Mouse (Mus musculus) embryonic facial prominence, embryonic 14.5 days (tissue): ENCODE data around the gene Eef1akmt3. TPM values are rescaled to one million over a fixed set of nuclear protein-coding genes. Genes with fewer than 3 reads are reported as not detected.

Experiments used
- ATAC-seq: fragments of 200-750 bp; cut with Nextera tagmentation; 2 replicates; pipeline ENCODE4 v1.8.0; 2017; ENCODE audit warnings: low read depth, moderate number of reproducible peaks, moderate TSS enrichment
- DNase-seq: peaks from one replicate; pipeline ENCODE4 v3.0.0-alpha.2; 2015; ENCODE audit warnings: low spot score
- H3K27ac ChIP-seq: fragments of 300-500 bp; sonication (generic); replicated peaks from 2 replicates; pipeline ENCODE4 v1.5.1; 2014; ENCODE audit warnings: low read depth, mild to moderate bottlenecking, low read length, moderate library complexity
- H3K27me3 ChIP-seq: fragments of 300-500 bp; sonication (generic); replicated peaks from 2 replicates; pipeline ENCODE4 v1.6.1; 2014; ENCODE audit warnings: low read length; ENCODE audit not compliant: control insufficient read depth, insufficient read depth
- H3K36me3 ChIP-seq: fragments of 300-500 bp; sonication (generic); 2 replicates; pipeline ENCODE4 v1.6.1; 2014; ENCODE audit warnings: low read length, mixed read lengths; ENCODE audit not compliant: control insufficient read depth, insufficient read depth
- H3K4me1 ChIP-seq: fragments of 300-500 bp; sonication (generic); 2 replicates; pipeline ENCODE4 v1.6.1; 2014; ENCODE audit warnings: antibody characterized with exemption, low read length; ENCODE audit not compliant: control insufficient read depth, insufficient read depth
- H3K4me2 ChIP-seq: fragments of 300-500 bp; sonication (generic); 2 replicates; pipeline ENCODE4 v1.6.1; 2014; ENCODE audit warnings: low read depth, mild to moderate bottlenecking, low read length, moderate library complexity, mixed read lengths
- H3K4me3 ChIP-seq: fragments of 300-500 bp; sonication (generic); 2 replicates; pipeline ENCODE4 v1.5.1; 2014; ENCODE audit warnings: low read depth, mild to moderate bottlenecking, low read length
- H3K9ac ChIP-seq: fragments of 300-500 bp; sonication (generic); 2 replicates; pipeline ENCODE4 v1.6.1; 2014; ENCODE audit warnings: low read depth, mild to moderate bottlenecking, low read length, moderate library complexity, mixed read lengths
- H3K9me3 ChIP-seq: fragments of 300-500 bp; sonication (generic); 2 replicates; pipeline ENCODE4 v1.6.1; 2016; ENCODE audit warnings: low read length; ENCODE audit not compliant: control insufficient read depth
- WGBS: fragments of 180-500 bp; shearing (Covaris S2); extraction: QIAGEN DNeasy Blood & Tissue Kit; methylation state at CpG from one replicate; pipeline ENCODE4 v1.1.7; 2014; 5-methylcytosine and 5-hydroxymethylcytosine counted together
- polyA plus RNA-seq: library from polyadenylated mRNA; unstranded; fragments of >200 nt; fragmentation: Nextera tagmentation; extraction: Ambion mirVana; gene quantifications from 2 replicates; pipeline ENCODE4 v1.2.1, GENCODE M21; 2014

Eef1akmt3 gene
- polyA plus RNA-seq, 1 experiment from 2014 or later: 1.0 TPM

GRCm38 (mm10) chr10:127037641-127038040 is 3.7 kb downstream of the Eef1akmt3 start:
- Histone ChIP-seq H3K4me2 (no peak overlapping the region), H3K4me1 (peaks cover 3% of the 10 kb centered on the region), H3K27ac (no peak overlapping the region), H3K4me3 (no peak overlapping the region), H3K27me3 (no peaks in the 10 kb centered on the region), H3K36me3 (no peaks in the 10 kb centered on the region), H3K9ac (no peak overlapping the region), H3K9me3 (no peaks in the 10 kb centered on the region)
- DNase-seq: no peak
- no peak for ATAC-seq
- WGBS: 74% methylated on average over 12 of the region's 12 CpGs

- H3K27ac ChIP-seq: no peak overlapping the region
- H3K4me1 ChIP-seq: no peaks in the 10 kb centered on the region; the same call in 1 of the 2 replicates
- no peaks in the 10 kb centered on the region for H3K9me3 ChIP-seq
- no peak for ATAC-seq
- H3K9ac ChIP-seq: no peak overlapping the region
- no peaks in the 10 kb centered on the region for H3K27me3 ChIP-seq
- H3K4me2 ChIP-seq: no peak overlapping the region
- H3K4me3 ChIP-seq: no peak overlapping the region
- H3K36me3 ChIP-seq: no peaks in the 10 kb centered on the region
- WGBS: 87% methylated on average over 12 of the region's 12 CpGs
- no peak for DNase-seq
Observed at GRCm38 (mm10) chr10:127036273-127036672, 5.0 kb downstream of the Eef1akmt3 start.

DNA sequence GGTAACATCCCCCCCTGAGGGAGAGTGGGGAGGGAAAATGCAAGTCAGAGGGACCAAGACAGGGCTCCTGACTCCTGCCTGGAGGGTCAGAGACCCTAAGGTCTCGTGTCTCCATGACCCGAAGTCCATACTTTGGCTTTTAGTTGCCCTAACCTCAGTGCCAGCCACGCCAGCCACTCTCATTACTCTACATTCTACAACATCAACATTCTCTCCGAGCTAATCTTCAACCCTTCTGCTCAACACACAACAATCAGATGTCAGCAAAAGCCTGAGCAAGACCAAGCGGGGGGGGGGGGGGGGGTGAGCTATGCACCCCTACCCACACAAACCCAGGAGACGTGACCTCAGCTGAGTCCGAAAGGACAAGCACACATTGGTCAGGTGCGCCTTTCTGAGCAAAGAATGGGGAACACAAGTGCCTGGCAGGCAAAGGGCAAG is 8.0 kb downstream of the Eef1akmt3 start:
- WGBS: 86% methylated on average over 8 of the region's 8 CpGs
- H3K9me3 ChIP-seq: no peaks in the 10 kb centered on the region
- H3K27ac ChIP-seq: no peak overlapping the region
- H3K9ac ChIP-seq: no peak overlapping the region
- no peaks in the 10 kb centered on the region for H3K4me1 ChIP-seq
- no peak overlapping the region for H3K4me2 ChIP-seq
- H3K27me3 ChIP-seq: no peaks in the 10 kb centered on the region
- DNase-seq: no peak
- H3K4me3 ChIP-seq: no peak overlapping the region
- ATAC-seq: no peak
- H3K36me3 ChIP-seq: peaks cover 11% of the 10 kb centered on the region; the same call in 1 of the 2 replicates

DNA sequence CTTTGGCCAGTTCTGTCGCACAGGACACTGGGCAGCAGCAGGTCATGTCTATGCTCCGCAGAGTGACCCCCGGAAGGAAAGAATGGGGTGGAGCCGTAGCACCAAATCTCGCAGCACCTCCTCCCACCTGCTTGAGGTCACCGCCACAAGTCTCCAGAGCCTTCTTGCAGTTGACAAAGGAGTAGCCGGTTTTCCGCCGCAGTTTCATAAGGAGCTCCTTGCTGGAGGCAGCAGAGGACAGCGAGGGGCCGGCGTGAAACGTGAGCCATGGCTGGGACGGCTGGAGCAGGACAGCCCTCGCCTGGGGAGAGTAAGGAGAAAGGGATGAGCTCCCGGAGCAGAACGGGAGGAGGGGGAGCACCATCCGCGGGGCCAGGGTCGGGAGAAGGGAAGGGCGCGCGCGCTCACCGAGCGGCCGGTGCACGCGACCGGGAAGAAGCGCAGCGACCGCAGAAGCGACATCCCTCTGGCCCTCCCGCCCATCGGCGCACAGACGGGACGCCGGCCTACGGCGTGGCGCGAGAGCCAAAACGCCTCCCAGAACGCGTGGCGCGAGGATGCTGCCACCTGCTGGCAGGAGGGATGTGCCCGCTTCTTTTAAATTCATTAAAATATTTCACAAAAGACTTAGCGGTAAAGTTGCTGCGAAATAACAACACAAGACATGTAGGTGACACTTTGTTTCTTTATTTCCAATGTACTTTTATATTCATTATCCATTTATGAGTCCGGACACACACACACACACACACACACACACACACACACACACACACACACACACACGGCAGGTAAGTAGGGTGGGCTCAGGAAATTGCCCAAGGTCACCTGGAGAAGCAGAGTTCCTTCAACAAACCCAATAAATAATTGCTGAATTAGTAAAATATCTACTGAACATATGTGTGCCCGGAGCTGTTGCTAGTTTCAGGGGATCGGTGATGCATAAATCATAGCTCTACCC is 10.7 kb downstream of the Eef1akmt3 start, which contains the start of gene Tsfm:
TSS of gene Tsfm (minus strand) at position 505 of the 961 bp plus-strand sequence.
- H3K4me1 ChIP-seq: no peaks in the 10 kb centered on the region
- H3K4me3 ChIP-seq: peak within 1 kb of the TSS; percentile 70
- H3K9ac ChIP-seq: peak within 1 kb of the TSS; percentile 81
- DNase-seq: peak; percentile 94
- H3K4me2 ChIP-seq: peak within 1 kb of the TSS; percentile 90
- peaks cover 38% of the 10 kb centered on the region for H3K36me3 ChIP-seq
- no peaks in the 10 kb centered on the region for H3K27me3 ChIP-seq
- H3K27ac ChIP-seq: peak within 1 kb of the TSS; percentile 42
- no peaks in the 10 kb centered on the region for H3K9me3 ChIP-seq
- ATAC-seq: peak; percentile 91
- WGBS: 7% methylated on average over 44 of the region's 56 CpGs

DNA sequence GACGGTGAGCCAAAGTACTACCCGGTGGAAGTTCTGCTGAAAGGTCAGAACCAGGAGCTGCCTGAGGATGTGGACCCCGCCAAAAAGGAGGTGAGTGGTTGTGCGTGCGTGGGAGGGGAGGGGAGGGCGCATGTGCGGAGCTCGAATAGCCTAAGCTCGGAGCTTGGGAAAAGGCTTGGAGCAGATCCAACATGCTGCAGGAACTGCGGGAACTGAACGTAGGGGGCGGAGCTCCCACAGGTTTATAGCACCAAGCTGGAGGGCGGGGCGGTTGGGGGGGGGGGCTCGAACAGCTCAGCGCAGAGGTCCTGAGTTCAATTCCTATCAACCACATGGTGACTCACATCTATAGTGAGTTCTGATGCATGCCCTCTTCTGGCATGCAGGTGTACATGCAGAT is 22.9 kb downstream of the Eef1akmt3 start:
- Histone ChIP-seq H3K4me2 (no peak overlapping the region), H3K9ac (no peak overlapping the region), H3K9me3 (no peaks in the 10 kb centered on the region), H3K36me3 (peaks cover 17% of the 10 kb centered on the region), H3K27ac (no peak overlapping the region), H3K4me1 (no peaks in the 10 kb centered on the region), H3K4me3 (no peak overlapping the region), H3K27me3 (no peaks in the 10 kb centered on the region)
- 70% methylated on average over 16 of the region's 16 CpGs for WGBS
- DNase-seq: no peak
- no peak for ATAC-seq

DNA sequence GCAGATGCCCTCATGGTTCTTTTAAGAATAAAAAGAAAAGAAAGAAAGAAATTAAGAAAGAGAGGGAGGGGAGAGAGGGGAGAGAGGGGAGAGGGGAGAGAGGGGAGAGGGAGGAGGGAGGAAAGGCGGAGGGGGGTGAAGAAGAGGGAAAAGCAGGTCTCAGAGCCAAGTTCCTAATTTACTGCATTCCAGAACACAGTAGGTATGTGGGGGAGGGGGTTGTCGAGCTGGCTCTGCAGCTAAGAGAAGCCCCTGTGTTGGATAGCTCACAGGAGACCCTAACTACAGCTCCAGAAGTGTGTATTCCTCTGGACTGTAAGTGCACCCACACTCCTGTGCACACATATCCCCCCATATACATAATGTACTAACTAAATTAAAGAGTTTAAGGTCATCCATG is 24.2 kb downstream of the Eef1akmt3 start:
- Histone ChIP-seq H3K36me3 (0 out of 2 replicates have a peak, but pooled peaks cover 4% of the 10 kb centered on the region), H3K4me3 (no peak overlapping the region), H3K27me3 (no peaks in the 10 kb centered on the region), H3K4me2 (no peak overlapping the region), H3K9ac (no peak overlapping the region), H3K27ac (no peak overlapping the region; the same call in 1 of the 2 replicates), H3K9me3 (no peaks in the 10 kb centered on the region), H3K4me1 (no peaks in the 10 kb centered on the region)
- WGBS: 24% methylated on average over 2 of the region's 2 CpGs
- DNase-seq (peak; percentile 44), ATAC-seq (peak; percentile 48; the same call in 1 of the 2 replicates)

DNA sequence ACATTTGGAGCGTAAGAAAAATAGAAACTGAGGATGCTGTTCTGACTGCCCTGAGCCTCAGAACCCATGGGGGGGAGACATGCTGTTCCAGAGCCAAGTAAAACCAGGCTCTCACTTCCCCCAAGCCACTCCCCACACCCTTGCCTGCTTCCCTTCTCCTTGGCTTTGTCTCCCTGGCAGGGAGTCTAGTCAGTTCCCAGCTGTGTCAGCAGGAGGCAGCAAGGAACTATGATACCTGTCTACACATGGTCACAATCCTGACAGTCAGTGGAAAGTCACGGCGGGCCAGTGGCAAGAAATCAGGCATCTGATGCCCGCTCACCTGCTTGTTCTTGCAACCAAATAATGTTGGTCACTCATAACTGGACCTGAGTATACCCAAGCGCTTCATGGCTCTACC is 24.8 kb downstream of the Eef1akmt3 start:
- H3K4me3 ChIP-seq: no peak overlapping the region
- no peak overlapping the region; the same call in 1 of the 2 replicates for H3K27ac ChIP-seq
- H3K9ac ChIP-seq: 0 out of 2 replicates have a peak overlapping the region, but pooled peaks have one; percentile 6
- H3K4me2 ChIP-seq: no peak overlapping the region
- 53% methylated on average over 5 of the region's 5 CpGs for WGBS
- DNase-seq (peak; percentile 45), ATAC-seq (peak; percentile 17; the same call in 1 of the 2 replicates)
- no peaks in the 10 kb centered on the region for H3K4me1 ChIP-seq
- H3K9me3 ChIP-seq: no peaks in the 10 kb centered on the region
- no peaks in the 10 kb centered on the region for H3K27me3 ChIP-seq
- no peaks in the 10 kb centered on the region for H3K36me3 ChIP-seq

- Histone ChIP-seq H3K9me3 (no peaks in the 10 kb centered on the region), H3K27me3 (no peaks in the 10 kb centered on the region), H3K9ac (no peak overlapping the region), H3K36me3 (peaks cover 20% of the 10 kb centered on the region), H3K4me1 (no peaks in the 10 kb centered on the region), H3K27ac (no peak overlapping the region), H3K4me2 (no peak overlapping the region), H3K4me3 (no peak overlapping the region)
- DNase-seq (no peak), ATAC-seq (no peak)
- whole genome bisulfite sequencing: 81% methylated on average over 7 of the region's 7 CpGs
Observed at GRCm38 (mm10) chr10:127003806-127004205, 37.5 kb downstream of the Eef1akmt3 start.
